Mouse (Mus musculus) liver, embryonic 14.5 days (tissue): ENCODE data around the gene Fkrp. TPM values are rescaled to one million over a fixed set of nuclear protein-coding genes. Genes with fewer than 3 reads are reported as not detected.

Experiments
- ATAC-seq: fragments of 200-750 bp; cut with Nextera tagmentation; 2 replicates; pipeline ENCODE4 v1.8.0; 2017; ENCODE audit warnings: moderate number of reproducible peaks, mild to moderate bottlenecking, moderate library complexity; ENCODE audit not compliant: insufficient read depth
- DNase-seq, 3 experiments: peaks; one replicate each; pipeline ENCODE4 v3.0.0-alpha.2; 2012 to 2013; ENCODE audit warnings: low read depth in 3 of 3, low spot score in 3 of 3
- H3K27ac ChIP-seq: fragments of 300-500 bp; sonication (generic); 2 replicates; pipeline ENCODE4 v1.5.1; 2014; ENCODE audit warnings: moderate library complexity, mild to moderate bottlenecking, control low read depth, inconsistent platforms
- H3K27me3 ChIP-seq: fragments of 300-500 bp; sonication (generic); 2 replicates; pipeline ENCODE4 v1.6.1; 2014; ENCODE audit warnings: mild to moderate bottlenecking, low read length, moderate library complexity; ENCODE audit not compliant: control insufficient read depth, insufficient read depth
- H3K36me3 ChIP-seq: fragments of 300-500 bp; sonication (generic); replicated peaks from 2 replicates; pipeline ENCODE4 v1.6.1; 2014; ENCODE audit warnings: low read depth; ENCODE audit not compliant: control insufficient read depth, insufficient read depth
- H3K4me1 ChIP-seq, 2 experiments: fragments of 200-500 bp in 1 of 2; fragments of 300-500 bp in 1 of 2; sonication (generic) in 1 of 2; replicated peaks; 2 replicates each; pipeline ENCODE4 v1.6.1; 2012 to 2014; ENCODE audit warnings: antibody characterized with exemption in 1 of 2, inconsistent platforms in 1 of 2, low read length in 1 of 2; ENCODE audit not compliant: control insufficient read depth in 2 of 2, insufficient read depth in 2 of 2
- H3K4me2 ChIP-seq: fragments of 300-500 bp; sonication (generic); 2 replicates; pipeline ENCODE4 v1.6.1; 2014; ENCODE audit warnings: low read depth, mild to moderate bottlenecking, control low read depth, moderate library complexity
- H3K4me3 ChIP-seq, 2 experiments: fragments of 200-500 bp in 1 of 2; fragments of 300-500 bp in 1 of 2; sonication (generic) in 1 of 2; 2 replicates each; pipeline ENCODE4 v1.5.1; 2012 to 2014; ENCODE audit warnings: low read depth in 2 of 2, low read length in 2 of 2, mild to moderate bottlenecking in 2 of 2, control low read depth in 1 of 2, inconsistent platforms in 1 of 2, moderate library complexity in 1 of 2; ENCODE audit not compliant: insufficient read depth in 1 of 2
- H3K9ac ChIP-seq: fragments of 300-500 bp; sonication (generic); replicated peaks from 2 replicates; pipeline ENCODE4 v1.6.1; 2014; ENCODE audit warnings: mild to moderate bottlenecking, control low read depth, moderate library complexity
- H3K9me3 ChIP-seq: fragments of 300-500 bp; sonication (generic); 2 replicates; pipeline ENCODE4 v1.6.1; 2016; ENCODE audit warnings: low read length, mixed read lengths; ENCODE audit not compliant: control insufficient read depth
- CTCF ChIP-seq: IDR thresholded peaks from 2 replicates; pipeline ENCODE4 v1.5.1; 2016; ENCODE audit warnings: antibody characterized with exemption, low read depth, control low read depth
- EP300 ChIP-seq: IDR thresholded peaks from 2 replicates; pipeline ENCODE4 v1.6.1; 2016; ENCODE audit warnings: antibody characterized with exemption, low read depth
- WGBS: fragments of 180-500 bp; shearing (Covaris S2); extraction: QIAGEN DNeasy Blood & Tissue Kit; methylation state at CpG from one replicate; pipeline ENCODE4 v1.1.7; 2014; ENCODE audit not compliant: insufficient replicate concordance; 5-methylcytosine and 5-hydroxymethylcytosine counted together
- polyA plus RNA-seq, 2 experiments: library from polyadenylated mRNA; depleted of rRNA in 1 of 2; stranded (reverse) in 1 of 2; unstranded in 1 of 2; fragments of >200 nt; fragmentation: Nextera tagmentation in 1 of 2; extraction: Ambion mirVana in 1 of 2; gene quantifications; 2 replicates each; pipeline versions ENCODE4 v1.2.1 to v1.2.3; 2012 to 2014

Gene Fkrp
- polyA plus RNA-seq, 2 experiments, result 5.6 to 7.2 TPM

DNA sequence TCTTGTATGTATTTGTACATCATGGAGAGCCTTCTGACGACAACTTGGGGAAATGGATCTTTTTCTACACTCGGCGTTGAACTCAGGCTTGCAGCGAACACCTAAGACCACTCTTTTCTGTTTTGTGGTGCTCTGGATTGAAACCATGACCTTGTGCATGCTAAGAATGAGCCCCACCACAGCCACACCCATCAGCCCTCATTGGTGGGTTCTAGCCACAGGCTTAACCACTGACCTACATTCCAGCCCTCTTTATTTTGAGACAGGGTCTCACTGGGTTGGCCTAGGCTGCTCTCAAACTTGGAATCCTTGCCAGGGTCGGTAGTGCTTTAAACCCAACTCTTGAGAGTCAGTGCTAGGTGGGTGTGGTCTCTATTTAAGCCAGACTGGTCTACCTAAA is 21.6 kb downstream of the Fkrp start:
- no peak overlapping the region for H3K4me2 ChIP-seq
- no peaks in the 10 kb centered on the region; a peak in 1 of 4 replicates for H3K4me1 ChIP-seq
- H3K4me3 ChIP-seq, result no peak overlapping the region
- ATAC-seq (no peak), DNase-seq (no peak)
- H3K9me3 ChIP-seq, result no peaks in the 10 kb centered on the region
- WGBS, result 85% methylated on average over 5 of the region's 5 CpGs
- H3K36me3 ChIP-seq, result peaks cover 90% of the 10 kb centered on the region
- H3K27ac ChIP-seq, result no peak overlapping the region
- H3K9ac ChIP-seq, result no peak overlapping the region
- no peaks in the 10 kb centered on the region for H3K27me3 ChIP-seq
- TF ChIP-seq EP300 (no peak), CTCF (no peak)

DNA sequence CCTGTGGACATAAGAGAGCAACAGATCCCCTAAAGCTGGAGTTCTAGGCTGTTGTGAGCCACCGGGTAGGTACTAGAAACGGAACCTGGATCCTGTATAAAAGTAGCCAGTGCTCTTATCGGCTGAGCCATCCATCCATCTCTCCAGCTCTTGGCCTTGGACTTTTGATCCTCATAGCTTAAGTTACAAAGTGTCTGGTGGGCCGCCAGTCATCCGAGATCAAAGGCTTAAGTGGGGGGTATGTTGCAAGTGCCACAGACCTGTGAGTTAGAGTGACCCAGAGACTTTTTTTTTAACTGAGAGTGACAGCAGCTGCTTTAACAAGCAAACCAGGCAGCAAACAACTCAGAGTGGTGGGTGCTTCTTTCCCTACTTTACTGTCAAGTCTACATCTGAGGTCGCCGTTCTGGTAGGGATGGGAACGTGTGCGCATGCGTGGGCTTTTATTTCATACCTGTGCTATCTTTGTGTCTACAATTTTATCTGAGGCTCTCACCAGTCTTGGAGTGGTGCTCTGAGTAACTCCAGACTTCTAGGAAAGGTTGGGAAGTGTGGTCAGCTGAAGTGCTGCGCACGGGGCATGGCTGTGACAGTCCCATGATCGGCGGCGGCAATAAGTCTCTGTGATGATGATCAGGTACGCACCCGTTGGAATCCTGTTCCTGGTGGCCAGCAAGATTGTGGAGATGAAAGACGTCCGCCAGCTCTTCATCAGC is 23.4 kb downstream of the Fkrp start:
- H3K9ac ChIP-seq, result no peak overlapping the region
- WGBS, result 86% methylated on average over 19 of the region's 19 CpGs
- no peak for DNase-seq
- H3K4me3 ChIP-seq, result no peak overlapping the region
- ATAC-seq, result no peak
- H3K27ac ChIP-seq, result no peak overlapping the region
- no peaks in the 10 kb centered on the region for H3K27me3 ChIP-seq
- no peaks in the 10 kb centered on the region for H3K9me3 ChIP-seq
- no peak for TF ChIP-seq CTCF
- TF ChIP-seq EP300, result no peak
- H3K4me2 ChIP-seq, result peak overlapping the region; percentile 16
- H3K36me3 ChIP-seq, result peaks cover 96% of the 10 kb centered on the region
- H3K4me1 ChIP-seq, result no peaks in the 10 kb centered on the region; a peak in 1 of 4 replicates

DNA sequence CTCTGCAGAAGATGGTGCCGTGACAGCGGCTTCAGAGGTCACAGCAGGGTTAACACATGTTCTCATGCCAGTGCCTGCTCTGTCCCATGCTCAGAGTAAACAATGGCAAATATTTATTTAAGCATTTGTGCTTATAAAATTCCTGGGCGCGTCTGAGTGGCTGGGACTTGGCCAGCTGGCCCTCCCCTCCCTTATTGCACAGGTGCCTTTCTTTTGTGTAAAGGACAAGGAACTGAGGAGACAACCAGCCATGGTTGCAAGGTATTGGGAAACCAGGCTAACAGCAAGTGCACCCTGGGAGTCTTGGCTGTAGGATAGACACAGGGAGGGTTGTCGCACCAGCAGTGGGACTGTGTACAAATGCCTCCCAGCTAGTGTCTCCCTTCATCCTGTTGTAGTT is 24.2 kb downstream of the Fkrp start:
- no peaks in the 10 kb centered on the region; a peak in 1 of 4 replicates for H3K4me1 ChIP-seq
- no peak overlapping the region for H3K27ac ChIP-seq
- no peaks in the 10 kb centered on the region for H3K27me3 ChIP-seq
- H3K4me2 ChIP-seq, result no peak overlapping the region
- no peaks in the 10 kb centered on the region for H3K9me3 ChIP-seq
- ATAC-seq (no peak), DNase-seq (no peak)
- WGBS, result 79% methylated on average over 5 of the region's 5 CpGs
- peaks cover 96% of the 10 kb centered on the region for H3K36me3 ChIP-seq
- H3K9ac ChIP-seq, result no peak overlapping the region
- TF ChIP-seq EP300 (no peak), CTCF (no peak)
- no peak overlapping the region for H3K4me3 ChIP-seq

DNA sequence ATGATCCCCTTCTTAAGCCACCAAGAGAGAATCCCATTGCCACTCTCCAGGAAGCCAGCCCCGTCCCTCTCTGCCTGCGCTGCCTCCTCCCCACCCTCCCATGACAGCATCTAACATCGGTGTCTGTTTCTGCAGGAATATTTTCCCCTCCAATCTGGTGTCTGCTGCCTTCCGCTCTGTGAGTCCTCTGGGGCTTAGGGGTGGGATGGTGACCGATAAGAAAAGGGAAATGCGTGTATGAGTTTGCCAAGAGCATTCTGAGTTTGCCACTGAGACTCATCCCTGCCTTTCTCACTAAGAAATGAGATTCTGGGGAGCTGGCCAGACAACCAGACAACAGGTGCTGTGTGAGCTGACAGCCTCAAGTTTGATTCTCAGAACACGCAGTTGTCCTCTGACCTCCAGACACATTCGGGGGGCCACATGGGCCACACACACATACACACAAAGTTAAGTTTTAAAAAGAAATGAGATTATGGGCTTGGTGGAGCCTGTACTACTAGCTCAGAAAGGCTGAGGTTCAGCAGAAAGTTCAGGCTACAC is 30.9 kb downstream of the Fkrp start:
- Histone ChIP-seq H3K9me3 (no peaks in the 10 kb centered on the region), H3K27ac (peak overlapping the region; percentile 48), H3K36me3 (peaks cover 66% of the 10 kb centered on the region), H3K4me2 (peak overlapping the region; percentile 86), H3K9ac (peak overlapping the region; percentile 98), H3K27me3 (no peaks in the 10 kb centered on the region), H3K4me3 (peak overlapping the region; percentile 29 to 87), H3K4me1 (peaks cover 21 to 22% of the 10 kb centered on the region in 2 experiments)
- ATAC-seq (no peak), DNase-seq (no peak)
- no peak for TF ChIP-seq EP300
- TF ChIP-seq CTCF, result no peak
- 72% methylated on average over 8 of the region's 8 CpGs for WGBS

DNA sequence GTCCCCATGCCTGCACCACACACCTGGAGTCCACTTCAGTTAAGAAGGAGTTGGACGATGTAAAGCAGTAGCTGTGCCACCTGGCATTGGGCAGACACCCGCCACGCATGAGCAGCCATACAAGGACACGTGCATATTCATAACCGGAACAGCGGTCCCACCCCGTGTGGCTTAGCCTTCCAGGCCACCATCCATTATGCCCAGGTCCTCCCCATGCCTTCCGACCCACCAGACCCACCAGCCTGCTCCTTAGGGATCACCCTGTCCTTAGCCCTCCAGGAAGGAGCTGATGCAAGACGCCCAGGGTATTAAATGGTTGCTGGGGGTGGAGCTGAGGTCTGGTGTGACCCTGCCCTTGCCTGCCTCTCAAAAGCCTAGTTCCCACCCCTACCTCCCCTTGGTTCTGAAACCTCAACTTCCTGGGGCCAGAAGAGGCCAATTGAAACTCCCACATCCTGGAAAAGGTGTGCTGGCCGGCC is 32.0 kb downstream of the Fkrp start:
- Histone ChIP-seq H3K4me2 (peak overlapping the region; percentile 86), H3K9ac (peak overlapping the region; percentile 98), H3K27ac (peak overlapping the region; percentile 94), H3K4me1 (peaks cover 22 to 24% of the 10 kb centered on the region in 2 experiments), H3K9me3 (no peaks in the 10 kb centered on the region), H3K36me3 (peaks cover 55% of the 10 kb centered on the region), H3K4me3 (peak overlapping the region; percentile 87 to 98), H3K27me3 (no peaks in the 10 kb centered on the region)
- WGBS, result 58% methylated on average over 10 of the region's 10 CpGs
- DNase-seq, result no peak
- ATAC-seq, result no peak
- no peak for TF ChIP-seq CTCF
- no peak for TF ChIP-seq EP300
